Mouse (Mus musculus) olfactory bulb, adult 2 months (tissue): ENCODE results near the gene Pan3.

Experiments used
- CTCF ChIP-seq: fragments of 200-500 bp; IDR thresholded peaks from 2 replicates; pipeline ENCODE4 v1.5.1; 2012; ENCODE audit warnings: low read depth, mild to moderate bottlenecking, low read length, moderate library complexity; ENCODE audit not compliant: insufficient read depth
- POLR2A ChIP-seq: fragments of 200-500 bp; IDR thresholded peaks from 2 replicates; pipeline ENCODE4 v1.6.1; 2012; ENCODE audit warnings: mild to moderate bottlenecking, low read depth, low read length, moderate library complexity; ENCODE audit not compliant: insufficient read depth

GRCm38 (mm10) chr5:147429535-147430305 lies at the start of gene Pan3:
- TF ChIP-seq CTCF = no peak
- peak; percentile 90 for TF ChIP-seq POLR2A
